Mouse (Mus musculus) embryonic fibroblast, embryonic 13.5 days (primary cell): ENCODE measurements around the gene Nipsnap1.

Experiments used
- CTCF ChIP-seq: IDR thresholded peaks from 2 replicates; pipeline ENCODE4 v1.5.1; 2011; ENCODE audit warnings: mild to moderate bottlenecking, control low read depth, low read length, moderate library complexity, borderline replicate concordance; ENCODE audit not compliant: insufficient read depth
- POLR2A ChIP-seq: IDR thresholded peaks from 2 replicates; pipeline ENCODE4 v1.6.1; 2011; ENCODE audit warnings: low read depth, mild to moderate bottlenecking, control low read depth, low read length, moderate library complexity

DNA sequence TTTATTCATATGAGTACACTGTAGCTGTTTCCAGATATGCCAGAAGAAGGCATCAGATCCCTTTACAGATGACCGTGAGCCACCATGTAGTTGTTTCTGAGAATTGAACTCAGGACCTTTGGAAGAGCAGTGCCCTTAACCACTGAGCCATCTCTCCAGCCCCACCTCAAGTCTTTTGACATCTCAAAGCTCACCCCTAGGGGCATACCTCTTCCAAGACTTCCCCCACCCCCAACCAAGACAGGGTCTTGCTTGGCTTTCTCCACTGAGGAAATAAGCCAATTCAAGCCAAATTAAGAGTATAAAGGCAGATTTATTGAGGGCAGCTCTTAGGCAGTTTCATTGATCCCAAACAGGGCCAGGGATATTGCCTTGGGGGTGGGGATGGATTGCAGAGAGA, 11.0 kb upstream of the Nipsnap1 start:
- TF ChIP-seq POLR2A (no peak), CTCF (no peak)
